Mouse (Mus musculus): ENCODE results near the gene Arcn1. TPM values are rescaled to one million over a fixed set of nuclear protein-coding genes. Genes with fewer than 3 reads are reported as not detected.

Gene Arcn1
- polyA plus RNA-seq, 1 experiment from 2014 or later: 223 TPM

DNA sequence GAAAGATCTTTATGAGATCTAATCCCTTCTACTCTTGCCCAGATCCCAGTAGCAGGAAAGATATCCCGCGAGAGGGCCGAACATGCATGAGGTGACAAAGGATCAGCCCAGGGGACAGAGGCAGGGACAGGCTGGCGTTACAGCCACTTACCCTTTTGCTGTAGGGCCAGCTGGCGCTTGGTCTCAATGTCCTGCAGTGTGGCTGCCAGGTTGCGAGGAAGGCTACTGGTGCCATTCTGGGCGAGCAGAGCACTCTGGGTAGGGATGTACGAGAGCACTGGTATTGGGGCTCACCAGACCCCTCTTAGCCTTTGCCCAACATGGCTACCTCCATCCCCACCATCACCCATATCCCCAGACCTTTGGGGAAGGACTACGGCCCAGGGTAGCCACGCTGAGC, 68.4 kb downstream of the Arcn1 start:
- no peak for ATAC-seq (ENCODE audit: insufficient number of reproducible peaks, low FRiP score, low TSS enrichment, low read depth)
- Histone ChIP-seq H3K27ac (no peak overlapping the region), H3K27me3 (no peaks in the 10 kb centered on the region), H3K4me1 (no peaks in the 10 kb centered on the region), H3K4me2 (no peak overlapping the region), H3K36me3 (peaks cover 98% of the 10 kb centered on the region), H3K9me3 (no peaks in the 10 kb centered on the region), H3K9ac (no peak overlapping the region), H3K4me3 (no peak overlapping the region)
- WGBS: 87% methylated on average over 10 of the region's 10 CpGs

DNA sequence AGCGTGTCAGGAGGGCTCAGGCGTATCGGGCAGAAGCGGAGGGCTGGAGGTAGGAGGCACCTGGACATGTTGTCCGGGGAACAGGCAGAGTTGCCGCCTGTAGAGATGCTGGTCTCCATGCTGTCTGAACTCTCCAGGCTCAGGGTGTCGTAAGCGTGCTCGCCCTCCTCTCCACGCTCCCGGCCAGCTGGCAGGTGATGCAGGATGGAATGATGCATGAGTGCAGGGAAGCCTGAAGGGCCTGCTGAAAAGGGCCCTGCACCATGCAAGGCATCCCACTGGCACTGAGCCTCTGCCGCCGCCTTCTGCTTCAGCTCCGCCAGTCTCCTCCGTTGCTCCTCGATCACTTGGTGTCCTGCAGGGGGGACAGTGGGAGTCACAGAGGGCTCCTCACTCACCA, 69.8 kb downstream of the Arcn1 start:
- WGBS: 95% methylated on average over 16 of the region's 16 CpGs
- Histone ChIP-seq H3K4me1 (no peaks in the 10 kb centered on the region), H3K4me3 (no peak overlapping the region), H3K9me3 (no peaks in the 10 kb centered on the region), H3K27me3 (no peaks in the 10 kb centered on the region), H3K27ac (no peak overlapping the region), H3K9ac (no peak overlapping the region), H3K36me3 (peaks cover 98% of the 10 kb centered on the region), H3K4me2 (no peak overlapping the region)
- ATAC-seq (ENCODE audit: insufficient number of reproducible peaks, low FRiP score, low TSS enrichment, low read depth): no peak

DNA sequence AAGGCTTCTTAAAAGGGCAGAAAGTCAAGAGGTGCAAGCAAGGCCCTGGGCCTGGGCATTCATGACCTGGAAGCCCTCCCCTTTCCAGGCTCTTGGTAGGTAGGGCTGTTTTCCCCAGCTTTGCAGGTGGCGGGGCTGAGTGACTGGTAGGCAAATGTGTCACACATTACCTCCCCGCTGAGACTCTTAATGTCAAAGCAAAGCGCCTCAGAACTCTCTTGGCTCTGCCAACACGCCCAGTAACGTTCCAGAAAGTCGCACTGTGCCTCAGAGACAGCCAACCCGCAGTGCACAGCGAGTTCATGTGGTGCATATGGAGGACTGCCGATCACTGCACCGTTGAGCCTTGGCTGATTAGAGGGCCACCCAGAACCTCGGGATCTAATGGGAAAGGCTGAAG, 74.6 kb downstream of the Arcn1 start:
- ATAC-seq (ENCODE audit: insufficient number of reproducible peaks, low FRiP score, low TSS enrichment, low read depth): no peak
- Histone ChIP-seq H3K9ac (no peak overlapping the region), H3K4me1 (peaks cover 13% of the 10 kb centered on the region), H3K4me3 (no peak overlapping the region), H3K4me2 (no peak overlapping the region), H3K27me3 (no peaks in the 10 kb centered on the region), H3K36me3 (peaks cover 80% of the 10 kb centered on the region), H3K9me3 (no peaks in the 10 kb centered on the region), H3K27ac (no peak overlapping the region)
- WGBS: 81% methylated on average over 11 of the region's 11 CpGs

DNA sequence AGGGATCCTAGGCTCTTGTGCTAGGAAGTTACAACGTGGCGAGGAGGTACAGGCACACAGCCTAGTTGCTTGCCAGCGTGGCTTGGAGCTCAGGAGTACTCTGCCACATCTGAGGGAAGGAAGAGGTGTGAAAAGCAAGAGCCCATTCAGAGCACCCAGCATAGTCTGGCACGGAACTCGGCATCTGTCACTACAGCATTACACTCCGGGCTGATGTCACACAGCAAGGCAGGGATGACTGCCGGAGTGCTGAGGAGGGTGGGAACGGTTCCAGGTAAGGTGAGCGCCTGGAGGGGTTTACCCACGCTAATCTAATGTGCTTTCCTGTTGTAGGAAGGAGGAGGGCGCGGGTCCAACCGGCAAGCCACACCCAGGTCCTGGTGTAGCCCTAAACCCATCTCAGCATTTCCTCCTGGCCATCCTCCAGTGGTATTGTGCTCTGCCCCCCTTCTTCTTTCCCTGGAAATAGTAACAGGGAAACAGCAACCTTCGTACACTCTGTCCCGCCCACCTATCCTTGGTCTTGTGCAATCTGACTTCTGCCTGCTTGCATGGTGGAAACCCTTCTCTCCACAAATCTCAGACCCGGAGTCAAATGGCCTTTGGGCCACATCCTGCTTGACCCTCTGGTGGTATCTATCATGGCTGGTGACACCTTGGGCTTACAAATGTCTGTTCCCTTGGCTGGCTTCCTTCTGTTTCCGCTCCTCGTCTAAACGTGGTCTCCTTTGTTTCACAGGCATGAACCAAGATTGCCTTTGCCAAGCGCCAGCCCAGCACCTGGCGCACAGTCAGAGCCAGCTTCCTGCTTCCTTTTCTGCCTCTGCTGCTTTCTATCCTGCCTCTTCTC, 75.7 kb downstream of the Arcn1 start:
- Histone ChIP-seq H3K4me1 (peaks cover 13% of the 10 kb centered on the region), H3K4me2 (no peak overlapping the region), H3K4me3 (no peak overlapping the region), H3K9me3 (no peaks in the 10 kb centered on the region), H3K36me3 (peaks cover 80% of the 10 kb centered on the region), H3K9ac (no peak overlapping the region), H3K27me3 (no peaks in the 10 kb centered on the region), H3K27ac (peak overlapping the region; percentile 57)
- no peak for ATAC-seq (ENCODE audit: insufficient number of reproducible peaks, low FRiP score, low TSS enrichment, low read depth)
- WGBS: 64% methylated on average over 21 of the region's 21 CpGs

Other genes starting within 250 kb of the Arcn1 start
- 0.24 and 0.46 TPM in 2 replicates for gene Cxcr5, start 206.0 kb downstream of the Arcn1 start, polyA plus RNA-seq (2015; fragmentation: Nextera tagmentation; extraction: Ambion mirVana)
- 17.7 and 18.4 TPM in 2 replicates for gene Ddx6, start 163.0 kb downstream of the Arcn1 start, polyA plus RNA-seq (2015; fragmentation: Nextera tagmentation; extraction: Ambion mirVana)
- not detected in 2 replicates for gene Treh, start 94.6 kb downstream of the Arcn1 start, polyA plus RNA-seq (2015; fragmentation: Nextera tagmentation; extraction: Ambion mirVana)
- gene Phldb1, start 32.6 kb downstream of the Arcn1 start, polyA plus RNA-seq (2015; fragmentation: Nextera tagmentation; extraction: Ambion mirVana): 37.8 and 39.2 TPM in 2 replicates
- 106 and 117 TPM in 2 replicates for gene Ift46, start 63 bp upstream of the Arcn1 start, polyA plus RNA-seq (2015; fragmentation: Nextera tagmentation; extraction: Ambion mirVana)
- 2.3 and 2.6 TPM in 2 replicates for gene Tmem25, start 31.5 kb upstream of the Arcn1 start, polyA plus RNA-seq (2015; fragmentation: Nextera tagmentation; extraction: Ambion mirVana)
- gene Ttc36, start 35.2 kb upstream of the Arcn1 start, polyA plus RNA-seq (2015; fragmentation: Nextera tagmentation; extraction: Ambion mirVana): 0.56 and 0.65 TPM in 2 replicates
- 12.4 and 13.7 TPM in 2 replicates for gene Kmt2a, start 113.5 kb upstream of the Arcn1 start, polyA plus RNA-seq (2015; fragmentation: Nextera tagmentation; extraction: Ambion mirVana)
- 568 and 652 TPM in 2 replicates for gene Atp5l, start 152.9 kb upstream of the Arcn1 start, polyA plus RNA-seq (2015; fragmentation: Nextera tagmentation; extraction: Ambion mirVana)
- 23.9 and 24.8 TPM in 2 replicates for gene Ube4a, start 197.8 kb upstream of the Arcn1 start, polyA plus RNA-seq (2015; fragmentation: Nextera tagmentation; extraction: Ambion mirVana)
- 0.51 and 0.76 TPM in 2 replicates for gene Cd3g, start 212.6 kb upstream of the Arcn1 start, polyA plus RNA-seq (2015; fragmentation: Nextera tagmentation; extraction: Ambion mirVana)
- 0.28 TPM in 1 of 2 replicates, not detected in the other for gene Cd3d, start 213.9 kb upstream of the Arcn1 start, polyA plus RNA-seq (2015; fragmentation: Nextera tagmentation; extraction: Ambion mirVana)
- 0.38 and 0.45 TPM in 2 replicates for gene Cd3e, start 241.8 kb upstream of the Arcn1 start, polyA plus RNA-seq (2015; fragmentation: Nextera tagmentation; extraction: Ambion mirVana)

Measured in limb, embryonic 15.5 days (tissue).